Mouse (Mus musculus) kidney, adult 2 months (tissue): ENCODE measurements around the gene Rhod.
A peak's percentile ranks its signal among the peaks of the same experiment; 100 is the strongest.

ENCODE experiments used
- CTCF ChIP-seq: fragments of 200-500 bp; conservative IDR thresholded peaks from 2 replicates; pipeline ENCODE4 v1.5.1; 2011; ENCODE audit warnings: low read depth, mild to moderate bottlenecking, control low read depth, low read length, moderate library complexity, mixed read lengths; ENCODE audit not compliant: insufficient read depth, insufficient read length
- POLR2A ChIP-seq: fragments of 200-500 bp; IDR thresholded peaks from one replicate; pipeline ENCODE4 v1.6.1; 2011; ENCODE audit warnings: low read depth, low read length, control low read depth

- TF ChIP-seq CTCF: peak; percentile 97
- no peak for TF ChIP-seq POLR2A
These were observed 22.0 kb downstream of the Rhod start for GRCm38 (mm10) chr19:4417183-4417582.
